Mouse (Mus musculus): ENCODE results near the gene Atp8a2. TPM values are rescaled to one million over a fixed set of nuclear protein-coding genes. Genes with fewer than 3 reads are reported as not detected.
"Not testable (repeated sequence)": the region's sequence is repeated elsewhere in the genome, so short reads cannot be mapped to it uniquely, and the experiment has no call there.

Atp8a2 gene
- total RNA-seq, 2 experiments from 2014 or later: 0.50 to 0.71 TPM

DNA sequence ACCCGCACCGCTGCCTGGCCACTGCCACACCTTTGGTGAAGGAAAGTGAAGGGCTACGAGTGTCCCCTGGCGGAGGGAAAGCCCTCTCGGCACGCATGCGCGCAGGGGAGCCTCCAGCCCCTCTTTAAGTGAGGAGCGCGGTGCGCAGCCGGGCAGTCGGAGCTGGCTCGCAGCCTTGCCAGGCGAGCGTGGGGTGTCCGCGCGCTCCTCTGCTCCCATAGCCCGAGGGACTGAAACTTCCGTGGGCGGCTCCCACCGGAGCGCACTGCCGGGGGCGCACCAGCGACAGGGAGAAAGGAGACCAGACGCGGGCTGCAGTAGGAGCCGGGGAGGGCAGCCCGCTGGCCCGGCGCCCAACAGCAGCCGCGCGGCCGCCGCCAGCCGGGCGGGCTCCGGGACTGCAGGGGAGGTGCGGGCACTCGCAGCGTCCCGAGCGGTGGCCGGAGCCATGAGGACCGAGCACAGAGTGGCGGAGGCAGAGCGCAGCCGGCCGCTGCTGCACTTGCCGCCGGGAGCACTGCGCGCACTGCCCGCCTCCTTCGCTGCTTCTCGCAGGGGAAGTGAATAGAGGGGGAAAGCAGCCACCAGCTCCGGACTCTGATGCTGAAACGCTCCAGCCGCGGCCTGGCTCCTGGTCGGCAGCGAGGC is 571.7 kb downstream of the Atp8a2 start, which contains the start of gene Shisa2:
Gene Shisa2 (plus strand): TSS at position 151 of the 648 bp plus-strand sequence.
- intact Hi-C loops (cut with DNase I): loop anchor here (2.0 kb wide), 1 partner anchor 102 kb away; no protein-coding TSS in a partner anchor
- TF ChIP-seq CTCF (IDR thresholded peaks at IDR 0.05): peak; percentile 53
- H3K27ac ChIP-seq: peak within 1 kb of the TSS; percentile 95
- peak; percentile 91 for DNase-seq
- H3K4me3 ChIP-seq: peak within 1 kb of the TSS; percentile 79

DNA sequence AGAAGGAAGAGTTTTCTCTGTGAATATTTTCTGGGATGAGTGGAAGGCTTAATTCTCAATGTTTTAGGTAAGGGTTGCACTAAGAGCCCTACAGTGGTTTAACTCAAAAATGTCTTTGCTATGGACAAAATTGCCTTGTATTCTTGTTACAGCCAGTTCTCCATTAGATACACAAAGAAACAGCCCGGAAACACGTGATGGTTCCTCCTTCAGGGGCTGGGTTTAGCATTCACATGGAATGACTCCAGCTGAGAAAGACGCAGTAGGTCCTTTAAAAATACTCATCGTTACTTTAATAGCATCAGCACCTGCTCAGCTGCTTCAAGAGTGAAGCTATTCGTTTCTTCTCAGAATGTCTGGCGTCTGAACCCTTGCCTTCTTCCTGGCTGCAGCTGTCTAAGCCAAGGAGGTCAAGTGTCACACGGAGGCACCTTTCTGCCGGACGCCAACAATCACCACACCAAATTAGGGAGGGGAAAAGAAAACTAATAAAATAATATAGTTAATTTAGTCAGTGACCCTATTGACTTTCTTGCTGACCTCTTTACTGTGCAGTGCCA is 572.6 kb downstream of the Atp8a2 start:
- DNase-seq: peak; percentile 45
- intact Hi-C loops (cut with DNase I): loop anchor here (2.0 kb wide), 1 partner anchor 102 kb away; no protein-coding TSS in a partner anchor
- H3K4me3 ChIP-seq: peak overlapping the region; percentile 79
- no peak for TF ChIP-seq CTCF (IDR thresholded peaks at IDR 0.05)
- peak overlapping the region; percentile 95 for H3K27ac ChIP-seq

- DNase-seq: no peak
- intact Hi-C loops (cut with DNase I): no loop called here
- no peak for TF ChIP-seq CTCF (IDR thresholded peaks at IDR 0.05)
- H3K4me3 ChIP-seq: no peak overlapping the region
- no peak overlapping the region for H3K27ac ChIP-seq
Observed at GRCm38 (mm10) chr14:59616802-59617201, 580.2 kb downstream of the Atp8a2 start.

DNA sequence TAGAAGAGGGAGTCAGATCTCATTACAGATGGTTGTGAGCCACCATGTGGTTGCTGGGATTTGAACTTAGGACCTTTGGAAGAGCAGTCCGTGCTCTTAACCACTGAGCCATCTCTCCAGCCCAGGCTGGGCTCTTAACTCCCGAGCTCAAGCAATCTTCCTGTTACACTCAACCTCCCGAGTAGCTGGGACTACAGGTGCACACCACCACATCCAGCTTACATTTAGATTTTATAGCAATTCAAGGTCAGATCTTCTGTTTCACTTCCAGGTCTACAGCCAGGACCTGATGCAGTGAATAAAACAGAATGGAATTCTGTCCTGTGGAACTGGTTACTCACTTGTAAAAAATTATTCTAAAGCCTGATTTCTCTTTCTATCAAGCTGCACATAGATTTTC is 582.8 kb downstream of the Atp8a2 start:
- intact Hi-C loops (cut with DNase I): not testable (repeated sequence)

GRCm38 (mm10) chr14:59612920-59613625 is 583.9 kb downstream of the Atp8a2 start:
- no peak overlapping the region for H3K4me3 ChIP-seq
- TF ChIP-seq CTCF (IDR thresholded peaks at IDR 0.05): peak; percentile 82
- no peak overlapping the region for H3K27ac ChIP-seq
- intact Hi-C loops (cut with DNase I): loop anchor here (2.0 kb wide), 1 partner anchor 330 kb away; no protein-coding TSS in a partner anchor
- DNase-seq: peak; percentile 77

More for the DNA sequence above, 582.8 kb downstream of the Atp8a2 start:
- DNase-seq, H3K4me3 ChIP-seq, H3K27ac ChIP-seq: not testable (repeated sequence)

DNA sequence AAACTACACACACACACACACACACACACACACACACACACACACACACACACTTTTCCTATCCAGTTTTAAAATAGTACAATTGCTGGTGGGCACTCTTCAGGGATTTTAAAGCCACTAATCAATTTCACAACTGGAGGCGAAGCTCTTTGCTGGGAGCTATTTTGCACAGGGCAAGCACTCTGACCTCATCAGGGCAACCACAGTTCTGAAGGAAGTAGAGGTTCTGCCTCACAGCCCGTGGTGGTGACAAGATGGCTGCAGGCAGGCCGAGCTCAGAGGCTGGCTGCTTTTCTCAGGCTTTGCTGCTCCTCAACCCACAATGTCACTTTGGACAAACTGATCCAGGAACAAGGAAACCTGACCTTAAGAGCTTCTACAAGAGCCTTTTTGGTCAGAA is 590.0 kb downstream of the Atp8a2 start:
- no peak for TF ChIP-seq CTCF (IDR thresholded peaks at IDR 0.05)
- intact Hi-C loops (cut with DNase I): no loop called here
- Histone ChIP-seq H3K27ac (no peak overlapping the region), H3K4me3 (no peak overlapping the region)
- no peak for DNase-seq

DNA sequence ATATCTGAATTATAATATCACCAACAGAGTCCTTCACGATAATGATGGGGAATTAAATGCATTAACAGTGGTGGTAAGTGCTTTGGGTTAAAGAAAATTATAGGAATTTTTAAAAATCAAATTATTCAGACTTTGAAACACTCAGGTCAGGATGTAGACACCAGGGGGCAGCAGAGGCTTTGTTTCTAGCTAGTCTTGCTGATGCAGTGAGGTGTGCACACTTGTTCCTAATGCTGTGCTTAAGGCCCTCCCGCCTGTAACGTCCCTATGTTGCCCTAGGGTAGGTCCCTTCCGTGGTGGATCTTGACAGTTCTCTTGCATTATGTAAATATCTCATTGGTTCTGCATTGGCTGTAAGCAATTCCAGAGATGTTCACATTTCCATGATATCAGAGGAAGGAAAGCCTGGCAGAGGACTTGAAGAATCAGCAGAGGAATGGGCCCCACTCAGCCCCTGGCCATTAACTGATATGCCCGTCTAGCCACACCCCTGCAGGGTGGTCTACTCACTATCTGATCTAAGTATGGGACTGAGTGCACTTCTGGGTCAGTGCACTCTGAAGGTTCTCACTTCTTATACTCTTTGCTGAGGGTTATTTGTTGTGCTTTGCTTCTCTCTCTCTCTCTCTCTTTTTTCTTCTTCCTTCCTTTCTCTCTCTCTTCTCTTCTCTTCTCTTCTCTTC is 591.2 kb downstream of the Atp8a2 start:
- intact Hi-C loops (cut with DNase I): loop anchor here (1.0 kb wide), 1 partner anchor 410 kb away; no protein-coding TSS in a partner anchor
- Histone ChIP-seq H3K27ac (no peak overlapping the region), H3K4me3 (no peak overlapping the region)
- DNase-seq: peak; percentile 73
- peak; percentile 85 for TF ChIP-seq CTCF (IDR thresholded peaks at IDR 0.05)

- TF ChIP-seq CTCF (IDR thresholded peaks at IDR 0.05): peak; percentile 74
- DNase-seq: no peak
- no peak overlapping the region for H3K27ac ChIP-seq
- H3K4me3 ChIP-seq: no peak overlapping the region
- intact Hi-C loops (cut with DNase I): loop anchor here (5.0 kb wide), 1 partner anchor 663 kb away; the partner anchor contains the start of gene Mtmr6
Observed at GRCm38 (mm10) chr14:59604002-59604645, 592.9 kb downstream of the Atp8a2 start.

DNA sequence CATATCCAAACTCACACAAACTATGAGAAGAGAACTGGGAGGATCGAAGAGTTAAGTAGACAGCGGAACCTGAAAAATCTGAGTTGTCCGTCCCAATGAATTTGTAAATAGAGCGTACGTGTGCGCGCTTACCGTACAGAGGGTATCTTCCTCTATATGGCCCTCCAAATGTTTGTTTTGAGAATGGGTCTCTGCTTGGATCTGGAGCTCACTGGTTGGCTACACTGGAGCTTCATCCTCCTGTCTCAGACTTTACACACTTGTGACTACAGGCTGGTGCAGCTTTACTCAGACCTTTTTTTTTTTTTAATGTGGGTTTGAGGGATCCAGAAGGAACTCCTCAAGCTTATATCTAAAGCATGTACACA is 598.7 kb downstream of the Atp8a2 start:
- TF ChIP-seq CTCF (IDR thresholded peaks at IDR 0.05): no peak
- peak overlapping the region; percentile 99 for H3K27ac ChIP-seq
- H3K4me3 ChIP-seq: peak overlapping the region; percentile 90
- intact Hi-C loops (cut with DNase I): no loop called here
- DNase-seq: no peak

DNA sequence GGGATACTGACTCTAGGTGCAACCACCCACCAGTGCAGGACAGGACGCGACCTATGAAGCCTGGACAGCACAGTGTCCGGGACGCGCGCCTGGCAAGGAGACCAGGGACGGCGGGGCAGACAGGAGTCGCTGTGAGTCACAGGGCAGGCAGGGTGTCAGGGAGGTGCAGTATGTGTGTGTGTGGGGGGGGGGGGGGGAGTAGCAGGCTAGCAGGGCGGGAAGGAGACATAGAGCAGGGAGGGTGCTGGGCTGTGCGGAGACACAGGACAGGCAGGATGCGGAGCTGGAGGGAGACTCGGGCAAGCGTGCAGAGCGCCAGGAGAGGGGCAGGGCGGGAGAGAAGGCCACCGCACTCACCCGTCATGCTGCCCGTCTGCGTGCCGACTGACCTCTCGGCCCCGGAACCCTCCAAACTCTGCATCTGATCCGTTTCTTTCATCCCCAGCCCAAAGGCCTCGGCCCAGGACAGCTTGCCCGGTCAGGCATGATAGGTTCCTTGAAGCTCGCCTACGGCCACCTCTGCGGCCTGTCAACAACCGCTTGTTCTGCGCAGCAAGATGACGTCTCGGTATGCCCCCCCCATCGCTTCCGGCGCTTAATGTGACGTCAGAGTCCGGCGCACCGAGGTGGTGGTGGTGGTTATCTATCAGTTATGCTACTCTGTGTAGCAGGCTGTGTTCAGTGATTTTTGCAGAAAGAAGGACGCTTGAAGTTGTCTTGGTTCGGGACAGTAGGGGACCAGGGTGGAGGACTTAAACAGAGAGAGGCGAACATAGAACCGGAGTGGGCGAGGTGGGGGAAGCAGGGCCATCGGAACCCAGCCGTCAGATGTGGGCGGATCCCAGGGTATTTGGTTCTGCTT is 599.4 kb downstream of the Atp8a2 start, which contains the start of gene Cdadc1:
Gene Cdadc1 (minus strand): TSS at position 562 of the 862 bp plus-strand sequence.
- peak; percentile 94 for DNase-seq
- peak within 1 kb of the TSS; percentile 99 for H3K27ac ChIP-seq
- TF ChIP-seq CTCF (IDR thresholded peaks at IDR 0.05): peak; percentile 26; the same call in 1 of the 2 replicates
- intact Hi-C loops (cut with DNase I): no loop called here
- H3K4me3 ChIP-seq: peak within 1 kb of the TSS; percentile 90

DNA sequence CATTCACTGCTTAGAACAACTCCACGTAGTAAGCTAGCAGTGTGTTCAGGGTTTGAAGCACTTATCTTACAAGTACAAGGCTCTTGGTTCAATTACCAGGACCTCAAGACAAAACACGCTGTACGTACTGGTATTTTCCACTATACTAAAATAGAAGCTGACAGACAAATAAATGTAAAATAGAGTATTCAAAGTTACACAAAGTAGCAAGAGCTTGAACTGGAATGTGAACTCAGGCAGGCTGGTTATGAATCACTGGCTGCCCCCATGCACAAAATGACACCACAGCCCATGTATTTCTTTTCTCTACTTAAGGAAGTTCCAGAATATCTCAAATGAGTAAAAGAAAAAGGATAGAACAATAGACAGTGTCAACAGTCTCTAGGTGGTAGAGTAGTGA is 602.0 kb downstream of the Atp8a2 start:
- Histone ChIP-seq H3K4me3 (no peak overlapping the region), H3K27ac (no peak overlapping the region)
- no peak for TF ChIP-seq CTCF (IDR thresholded peaks at IDR 0.05)
- DNase-seq: no peak
- intact Hi-C loops (cut with DNase I): no loop called here
